In the genomic region with DNA sequence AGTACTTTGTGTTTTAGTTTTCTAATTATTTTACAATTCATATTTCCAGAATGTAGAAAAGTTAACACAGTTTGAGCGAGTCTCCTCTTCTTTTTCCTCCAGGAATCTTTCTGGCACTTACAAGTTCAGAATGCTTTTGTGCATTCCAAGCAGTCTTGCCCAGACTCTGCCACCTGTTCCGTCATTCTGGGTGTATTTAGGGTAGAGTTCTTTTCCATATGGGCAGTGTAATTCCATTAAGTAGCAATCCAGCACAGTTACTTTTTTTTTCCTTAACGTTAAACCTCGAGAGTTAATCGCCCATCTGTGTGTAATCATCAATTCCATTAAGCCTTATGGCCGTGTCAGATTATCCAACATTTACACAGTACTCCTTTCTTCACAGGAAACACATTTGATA, we compare ENCODE assay signal across 33 mouse cellular contexts.
DNase-seq lines count a peak whose midpoint lies in the region; ATAC-seq and TF ChIP-seq lines count a peak whose summit lies in the region.
"Had no signal": no experiment of that assay in that cellular context is flagged by ENCODE, and none has a peak within 500 bp of the region (broad histone marks: within the 10 kb centered on the region; RNA-seq: fewer than 3 reads in every experiment).

No protein-coding gene starts in this region.

- no peaks in the 10 kb centered on the region for H3K27me3 ChIP-seq in forebrain, embryonic 14.5 days (replicated peaks; ENCODE audit: control insufficient read depth, insufficient read depth, low read length)
- H3K27me3 ChIP-seq in forebrain, embryonic 13.5 days: no peaks in the 10 kb centered on the region
- no peaks in the 10 kb centered on the region for H3K27me3 ChIP-seq in limb, embryonic 14.5 days (ENCODE audit: control insufficient read depth, insufficient read depth, low read length)
- no peaks in the 10 kb centered on the region for H3K27me3 ChIP-seq in limb, embryonic 10.5 days (ENCODE audit: low read depth, poor library complexity, severe bottlenecking)
- H3K27me3 ChIP-seq: embryonic facial prominence, embryonic 15.5 days; heart, embryonic 12.5 days; hindbrain, embryonic 13.5 days; limb, embryonic 13.5 days; liver, embryonic 12.5 days; neural tube, embryonic 12.5 days had no signal

- no peaks in the 10 kb centered on the region for H3K36me3 ChIP-seq in forebrain, embryonic 14.5 days (ENCODE audit: control insufficient read depth, insufficient read depth, low read length)
- no peaks in the 10 kb centered on the region for H3K36me3 ChIP-seq in forebrain, embryonic 13.5 days (ENCODE audit: poor library complexity, severe bottlenecking)
- no peaks in the 10 kb centered on the region for H3K36me3 ChIP-seq in limb, embryonic 14.5 days (ENCODE audit: control insufficient read depth, insufficient read depth, low read length)
- no peaks in the 10 kb centered on the region for H3K36me3 ChIP-seq in limb, embryonic 10.5 days
- H3K36me3 ChIP-seq: embryonic facial prominence, embryonic 10.5 days; embryonic facial prominence, embryonic 15.5 days; G1E; heart, embryonic 12.5 days; hindbrain, embryonic 13.5 days; limb, embryonic 13.5 days; liver, embryonic 12.5 days; neural tube, embryonic 12.5 days had no signal

- H3K4me2 ChIP-seq in forebrain, embryonic 14.5 days (ENCODE audit: low read length): no peak overlapping the region
- H3K4me2 ChIP-seq in forebrain, embryonic 13.5 days: no peak overlapping the region
- no peak overlapping the region for H3K4me2 ChIP-seq in limb, embryonic 14.5 days (replicated peaks; ENCODE audit: low read depth, low read length, severe bottlenecking)
- H3K4me2 ChIP-seq: embryonic facial prominence, embryonic 15.5 days; heart, embryonic 12.5 days; hindbrain, embryonic 13.5 days; limb, embryonic 13.5 days; liver, embryonic 12.5 days; midbrain, embryonic 11.5 days; neural tube, embryonic 12.5 days had no signal

- ATAC-seq in forebrain, embryonic 14.5 days: no peak; the same call in 1 of the 2 replicates
- no peak for ATAC-seq in forebrain, embryonic 13.5 days
- no peak for ATAC-seq in limb, embryonic 14.5 days (ENCODE audit: low FRiP score, low read depth)
- ATAC-seq: forebrain, embryonic 16.5 days; intestine, embryonic 16.5 days; liver, embryonic 12.5 days; liver, postnatal 0 days had no signal

- 63% methylated on average over 6 of the region's 6 CpGs for WGBS in forebrain, embryonic 14.5 days
- WGBS in forebrain, embryonic 13.5 days: 74% methylated on average over 6 of the region's 6 CpGs
- whole genome bisulfite sequencing in limb, embryonic 14.5 days: 34% methylated on average over 6 of the region's 6 CpGs
- WGBS in limb, embryonic 10.5 days: 74% methylated on average over 6 of the region's 6 CpGs

- no peaks in the 10 kb centered on the region for H3K9me3 ChIP-seq in forebrain, embryonic 14.5 days (replicated peaks; ENCODE audit: control insufficient read depth, low read length)
- no peaks in the 10 kb centered on the region for H3K9me3 ChIP-seq in forebrain, embryonic 13.5 days (replicated peaks)
- no peaks in the 10 kb centered on the region for H3K9me3 ChIP-seq in limb, embryonic 14.5 days (ENCODE audit: control insufficient read depth, low read length)
- no peaks in the 10 kb centered on the region for H3K9me3 ChIP-seq in limb, embryonic 10.5 days (replicated peaks)
- H3K9me3 ChIP-seq: embryonic facial prominence, embryonic 10.5 days; embryonic facial prominence, embryonic 15.5 days; heart, embryonic 12.5 days; hindbrain, embryonic 13.5 days; limb, embryonic 13.5 days; liver, embryonic 12.5 days; neural tube, embryonic 12.5 days had no signal

- H3K4me3 ChIP-seq in forebrain, embryonic 14.5 days (ENCODE audit: low read depth, low read length): no peak overlapping the region
- no peak overlapping the region for H3K4me3 ChIP-seq in forebrain, embryonic 13.5 days
- H3K4me3 ChIP-seq in limb, embryonic 14.5 days (replicated peaks; ENCODE audit: low read length): no peak overlapping the region
- no peak overlapping the region for H3K4me3 ChIP-seq in limb, embryonic 10.5 days
- H3K4me3 ChIP-seq: embryonic facial prominence, embryonic 10.5 days; embryonic facial prominence, embryonic 15.5 days; heart, adult 2 months; heart, embryonic 12.5 days; hindbrain, embryonic 13.5 days; limb, embryonic 13.5 days; liver, embryonic 12.5 days; myocyte; neural tube, embryonic 12.5 days had no signal

- no peak overlapping the region for H3K9ac ChIP-seq in forebrain, embryonic 14.5 days (ENCODE audit: low read length)
- H3K9ac ChIP-seq in forebrain, embryonic 13.5 days: no peak overlapping the region
- H3K9ac ChIP-seq in limb, embryonic 14.5 days (ENCODE audit: low read depth, low read length, severe bottlenecking): no peak overlapping the region
- H3K9ac ChIP-seq: embryonic facial prominence, embryonic 15.5 days; heart, embryonic 12.5 days; hindbrain, embryonic 13.5 days; limb, embryonic 13.5 days; liver, embryonic 12.5 days; liver, postnatal 0 days; neural tube, embryonic 12.5 days had no signal

- H3K27ac ChIP-seq in forebrain, embryonic 14.5 days (ENCODE audit: low read depth, low read length): no peak overlapping the region
- H3K27ac ChIP-seq in forebrain, embryonic 13.5 days: no peak overlapping the region
- no peak overlapping the region for H3K27ac ChIP-seq in limb, embryonic 14.5 days (replicated peaks; ENCODE audit: low read depth, low read length)
- no peak overlapping the region for H3K27ac ChIP-seq in limb, embryonic 10.5 days
- H3K27ac ChIP-seq: embryonic facial prominence, embryonic 10.5 days; embryonic facial prominence, embryonic 15.5 days; heart, adult 2 months; hindbrain, embryonic 13.5 days; kidney, postnatal 0 days; limb, embryonic 13.5 days; liver, embryonic 12.5 days; neural tube, embryonic 12.5 days had no signal

- DNase-seq in forebrain, embryonic 14.5 days (ENCODE audit: low spot score): peak; percentile 62
- DNase-seq in limb, embryonic 14.5 days (ENCODE audit: low spot score): peak; percentile 2
- no peak for DNase-seq in limb, embryonic 10.5 days (ENCODE audit: low spot score)
- DNase-seq in forelimb bud, embryonic 11.5 days (ENCODE audit: low read depth, low spot score): peak; percentile 6
- peak; percentile 16 for DNase-seq in telencephalon, adult 2 months (ENCODE audit: low read depth, low spot score)
- no peak for DNase-seq in testis, postnatal 14 days (ENCODE audit: low spot score)
- DNase-seq: adrenal gland, adult 8-10 months; cerebellum, adult 18-20 months; cerebellum, postnatal 10 days; gastrocnemius, postnatal 36 days; heart, adult 2 months; heart, postnatal 4 days; kidney, adult 8-10 months; kidney, postnatal 4 days; liver, postnatal 0 days; lung, postnatal 36 days; right cerebral cortex, postnatal 25 days; thymus, adult 2 months; thymus, postnatal 36 days had no signal

- H3K4me1 ChIP-seq in forebrain, embryonic 14.5 days (ENCODE audit: control insufficient read depth, insufficient read depth, low read length): no peaks in the 10 kb centered on the region
- no peaks in the 10 kb centered on the region for H3K4me1 ChIP-seq in forebrain, embryonic 13.5 days
- no peaks in the 10 kb centered on the region for H3K4me1 ChIP-seq in limb, embryonic 14.5 days (ENCODE audit: control insufficient read depth, insufficient read depth, low read length)
- no peaks in the 10 kb centered on the region for H3K4me1 ChIP-seq in limb, embryonic 10.5 days
- H3K4me1 ChIP-seq: embryonic facial prominence, embryonic 10.5 days; embryonic facial prominence, embryonic 15.5 days; heart, embryonic 12.5 days; hindbrain, embryonic 13.5 days; limb, embryonic 13.5 days; liver, embryonic 12.5 days; neural tube, embryonic 12.5 days had no signal

- TF ChIP-seq POLR2A in limb, embryonic 14.5 days (IDR thresholded peaks at IDR 0.05; ENCODE audit: borderline replicate concordance, extremely low read depth, insufficient read depth, insufficient read length): no peak

Comparison
In these comparisons a context has a peak if more than half of its experiments do, and no peak if none do; other contexts are left out.
1. DNase-seq: peak in forebrain, embryonic 14.5 days (single experiment), limb, embryonic 14.5 days (single experiment), forelimb bud, embryonic 11.5 days (single experiment) and telencephalon, adult 2 months (single experiment); none in limb, embryonic 10.5 days (single experiment) and testis, postnatal 14 days (single experiment).